Mouse (Mus musculus): Measurements from ENCODE around the gene Prss32. TPM values are rescaled to one million over a fixed set of nuclear protein-coding genes. Genes with fewer than 3 reads are reported as not detected.
A peak's percentile ranks its signal among the peaks of the same experiment; 100 is the strongest.

Prss32 gene
- polyA plus RNA-seq, 1 experiment from 2014 or later, result not detected

- H3K9ac ChIP-seq (ENCODE audit: low read length), result no peak overlapping the region
- no peaks in the 10 kb centered on the region for H3K36me3 ChIP-seq (ENCODE audit: control insufficient read depth, insufficient read depth, low read length)
- H3K4me3 ChIP-seq (ENCODE audit: control insufficient read depth in 1 of 2, insufficient read depth in 1 of 2, low read depth in 1 of 2, low read length in 2 of 2), result no peak overlapping the region
- H3K4me1 ChIP-seq (ENCODE audit: control insufficient read depth in 2 of 2, insufficient read depth in 2 of 2, low read length in 2 of 2), result peaks cover 0 to 4% of the 10 kb centered on the region in 2 experiments; a peak in 1 of 4 replicates
- H3K27me3 ChIP-seq (ENCODE audit: control insufficient read depth, insufficient read depth, low read length), result no peaks in the 10 kb centered on the region; the same call in 1 of the 2 replicates
- H3K27ac ChIP-seq (replicated peaks in 1 of 2; ENCODE audit: control insufficient read depth in 1 of 2, insufficient read depth in 1 of 2, low read depth in 2 of 2, low read length in 2 of 2), result no peak overlapping the region
- ATAC-seq (ENCODE audit: insufficient number of reproducible peaks, insufficient read depth, low FRiP score, low read depth), result no peak
- WGBS, result 42% methylated on average over 23 of the region's 23 CpGs
- H3K4me2 ChIP-seq (ENCODE audit: low read length), result no peak overlapping the region; the same call in 1 of the 2 replicates
- H3K9me3 ChIP-seq (ENCODE audit: control insufficient read depth, low read length), result no peaks in the 10 kb centered on the region
Measured at GRCm38 (mm10) chr17:23843141-23843811, 379 bp upstream of the Prss32 start.

GRCm38 (mm10) chr17:23850028-23850427 is 6.4 kb downstream of the Prss32 start:
- WGBS, result 60% methylated on average over 2 of the region's 2 CpGs
- ATAC-seq (ENCODE audit: insufficient number of reproducible peaks, insufficient read depth, low FRiP score, low read depth), result no peak

GRCm38 (mm10) chr17:23850853-23851749 is 7.4 kb downstream of the Prss32 start:
- Histone ChIP-seq H3K9me3 (ENCODE audit: control insufficient read depth, low read length) (no peaks in the 10 kb centered on the region), H3K4me1 (ENCODE audit: control insufficient read depth in 2 of 2, insufficient read depth in 2 of 2, low read length in 2 of 2) (peaks cover 5 to 7% of the 10 kb centered on the region in 2 experiments), H3K9ac (ENCODE audit: low read length) (no peak overlapping the region), H3K27me3 (ENCODE audit: control insufficient read depth, insufficient read depth, low read length) (no peaks in the 10 kb centered on the region), H3K27ac (replicated peaks in 1 of 2; ENCODE audit: control insufficient read depth in 1 of 2, insufficient read depth in 1 of 2, low read depth in 2 of 2, low read length in 2 of 2) (no peak overlapping the region), H3K36me3 (ENCODE audit: control insufficient read depth, insufficient read depth, low read length) (no peaks in the 10 kb centered on the region), H3K4me3 (ENCODE audit: control insufficient read depth in 1 of 2, insufficient read depth in 1 of 2, low read depth in 1 of 2, low read length in 2 of 2) (no peak overlapping the region), H3K4me2 (ENCODE audit: low read length) (no peak overlapping the region)
- ATAC-seq (ENCODE audit: insufficient number of reproducible peaks, insufficient read depth, low FRiP score, low read depth), result no peak
- 48% methylated on average over 18 of the region's 19 CpGs for WGBS

More at GRCm38 (mm10) chr17:23850028-23850427, 6.4 kb downstream of the Prss32 start:
- Histone ChIP-seq H3K27me3 (ENCODE audit: control insufficient read depth, insufficient read depth, low read length) (no peaks in the 10 kb centered on the region), H3K27ac (replicated peaks in 1 of 2; ENCODE audit: control insufficient read depth in 1 of 2, insufficient read depth in 1 of 2, low read depth in 2 of 2, low read length in 2 of 2) (no peak overlapping the region), H3K9ac (ENCODE audit: low read length) (no peak overlapping the region), H3K9me3 (ENCODE audit: control insufficient read depth, low read length) (no peaks in the 10 kb centered on the region), H3K4me3 (ENCODE audit: control insufficient read depth in 1 of 2, insufficient read depth in 1 of 2, low read depth in 1 of 2, low read length in 2 of 2) (no peak overlapping the region), H3K36me3 (ENCODE audit: control insufficient read depth, insufficient read depth, low read length) (no peaks in the 10 kb centered on the region), H3K4me2 (ENCODE audit: low read length) (no peak overlapping the region), H3K4me1 (ENCODE audit: control insufficient read depth in 2 of 2, insufficient read depth in 2 of 2, low read length in 2 of 2) (peaks cover 5 to 7% of the 10 kb centered on the region in 2 experiments)

- ATAC-seq (ENCODE audit: insufficient number of reproducible peaks, insufficient read depth, low FRiP score, low read depth), result no peak
- no peaks in the 10 kb centered on the region for H3K9me3 ChIP-seq (ENCODE audit: control insufficient read depth, low read length)
- no peaks in the 10 kb centered on the region for H3K27me3 ChIP-seq (ENCODE audit: control insufficient read depth, insufficient read depth, low read length)
- H3K4me1 ChIP-seq (ENCODE audit: control insufficient read depth in 2 of 2, insufficient read depth in 2 of 2, low read length in 2 of 2), result peaks cover 5 to 7% of the 10 kb centered on the region in 2 experiments
- H3K4me3 ChIP-seq (ENCODE audit: control insufficient read depth in 1 of 2, insufficient read depth in 1 of 2, low read depth in 1 of 2, low read length in 2 of 2), result no peak overlapping the region
- no peak overlapping the region for H3K9ac ChIP-seq (ENCODE audit: low read length)
- no peak overlapping the region for H3K27ac ChIP-seq (replicated peaks in 1 of 2; ENCODE audit: control insufficient read depth in 1 of 2, insufficient read depth in 1 of 2, low read depth in 2 of 2, low read length in 2 of 2)
- 42% methylated on average over 5 of the region's 5 CpGs for WGBS
- no peaks in the 10 kb centered on the region for H3K36me3 ChIP-seq (ENCODE audit: control insufficient read depth, insufficient read depth, low read length)
- no peak overlapping the region for H3K4me2 ChIP-seq (ENCODE audit: low read length)
Measured at GRCm38 (mm10) chr17:23853292-23853691, 9.6 kb downstream of the Prss32 start.

GRCm38 (mm10) chr17:23854229-23854765 is 10.6 kb downstream of the Prss32 start:
- Histone ChIP-seq H3K9ac (ENCODE audit: low read length) (no peak overlapping the region), H3K4me3 (ENCODE audit: control insufficient read depth in 1 of 2, insufficient read depth in 1 of 2, low read depth in 1 of 2, low read length in 2 of 2) (no peak overlapping the region), H3K4me1 (ENCODE audit: control insufficient read depth in 2 of 2, insufficient read depth in 2 of 2, low read length in 2 of 2) (peaks cover 5 to 7% of the 10 kb centered on the region in 2 experiments), H3K4me2 (ENCODE audit: low read length) (no peak overlapping the region), H3K36me3 (ENCODE audit: control insufficient read depth, insufficient read depth, low read length) (no peaks in the 10 kb centered on the region), H3K27me3 (ENCODE audit: control insufficient read depth, insufficient read depth, low read length) (no peaks in the 10 kb centered on the region), H3K9me3 (ENCODE audit: control insufficient read depth, low read length) (no peaks in the 10 kb centered on the region), H3K27ac (replicated peaks in 1 of 2; ENCODE audit: control insufficient read depth in 1 of 2, insufficient read depth in 1 of 2, low read depth in 2 of 2, low read length in 2 of 2) (no peak overlapping the region; a peak in 1 of 4 replicates)
- 0 out of 2 replicates have a peak, but pooled peaks have one; percentile 25 for ATAC-seq (ENCODE audit: insufficient number of reproducible peaks, insufficient read depth, low FRiP score, low read depth)
- 50% methylated on average over 10 of the region's 10 CpGs for WGBS

- Histone ChIP-seq H3K4me2 (ENCODE audit: low read length) (no peak overlapping the region), H3K27me3 (ENCODE audit: control insufficient read depth, insufficient read depth, low read length) (no peaks in the 10 kb centered on the region), H3K4me1 (ENCODE audit: control insufficient read depth in 2 of 2, insufficient read depth in 2 of 2, low read length in 2 of 2) (peaks cover 5 to 7% of the 10 kb centered on the region in 2 experiments), H3K27ac (replicated peaks in 1 of 2; ENCODE audit: control insufficient read depth in 1 of 2, insufficient read depth in 1 of 2, low read depth in 2 of 2, low read length in 2 of 2) (no peak overlapping the region), H3K36me3 (ENCODE audit: control insufficient read depth, insufficient read depth, low read length) (no peaks in the 10 kb centered on the region), H3K4me3 (ENCODE audit: control insufficient read depth in 1 of 2, insufficient read depth in 1 of 2, low read depth in 1 of 2, low read length in 2 of 2) (no peak overlapping the region), H3K9me3 (ENCODE audit: control insufficient read depth, low read length) (no peaks in the 10 kb centered on the region), H3K9ac (ENCODE audit: low read length) (no peak overlapping the region)
- ATAC-seq (ENCODE audit: insufficient number of reproducible peaks, insufficient read depth, low FRiP score, low read depth), result no peak
- WGBS, result 81% methylated on average over 6 of the region's 6 CpGs
Measured at GRCm38 (mm10) chr17:23857193-23857592, 13.5 kb downstream of the Prss32 start.

- no peak overlapping the region for H3K27ac ChIP-seq (replicated peaks in 1 of 2; ENCODE audit: control insufficient read depth in 1 of 2, insufficient read depth in 1 of 2, low read depth in 2 of 2, low read length in 2 of 2)
Measured at GRCm38 (mm10) chr17:23857913-23858312, 14.3 kb downstream of the Prss32 start.

More at GRCm38 (mm10) chr17:23857913-23858312, 14.3 kb downstream of the Prss32 start:
- Histone ChIP-seq H3K27me3 (ENCODE audit: control insufficient read depth, insufficient read depth, low read length) (no peaks in the 10 kb centered on the region), H3K4me3 (ENCODE audit: control insufficient read depth in 1 of 2, insufficient read depth in 1 of 2, low read depth in 1 of 2, low read length in 2 of 2) (no peak overlapping the region), H3K4me2 (ENCODE audit: low read length) (no peak overlapping the region), H3K4me1 (ENCODE audit: control insufficient read depth in 2 of 2, insufficient read depth in 2 of 2, low read length in 2 of 2) (peaks cover 5 to 7% of the 10 kb centered on the region in 2 experiments), H3K9ac (ENCODE audit: low read length) (no peak overlapping the region), H3K36me3 (ENCODE audit: control insufficient read depth, insufficient read depth, low read length) (no peaks in the 10 kb centered on the region), H3K9me3 (ENCODE audit: control insufficient read depth, low read length) (no peaks in the 10 kb centered on the region)
- 76% methylated on average over 2 of the region's 2 CpGs for WGBS
- ATAC-seq (ENCODE audit: insufficient number of reproducible peaks, insufficient read depth, low FRiP score, low read depth), result no peak

Data from heart, embryonic 14.5 days (tissue).